Mouse (Mus musculus) stomach, adult 2 months (tissue): Measurements from ENCODE around the gene Npas3. TPM values are rescaled to one million over a fixed set of nuclear protein-coding genes. Genes with fewer than 3 reads are reported as not detected.

ENCODE experiments used
- polyA plus RNA-seq: library from polyadenylated mRNA; depleted of rRNA; stranded (reverse); fragments of >200 nt; gene quantifications from 2 replicates; pipeline ENCODE4 v1.2.3, GENCODE M21; 2012; rRNA removed

Npas3 gene
- polyA plus RNA-seq, result 0.05 and 0.08 TPM in 2 replicates

DNA sequence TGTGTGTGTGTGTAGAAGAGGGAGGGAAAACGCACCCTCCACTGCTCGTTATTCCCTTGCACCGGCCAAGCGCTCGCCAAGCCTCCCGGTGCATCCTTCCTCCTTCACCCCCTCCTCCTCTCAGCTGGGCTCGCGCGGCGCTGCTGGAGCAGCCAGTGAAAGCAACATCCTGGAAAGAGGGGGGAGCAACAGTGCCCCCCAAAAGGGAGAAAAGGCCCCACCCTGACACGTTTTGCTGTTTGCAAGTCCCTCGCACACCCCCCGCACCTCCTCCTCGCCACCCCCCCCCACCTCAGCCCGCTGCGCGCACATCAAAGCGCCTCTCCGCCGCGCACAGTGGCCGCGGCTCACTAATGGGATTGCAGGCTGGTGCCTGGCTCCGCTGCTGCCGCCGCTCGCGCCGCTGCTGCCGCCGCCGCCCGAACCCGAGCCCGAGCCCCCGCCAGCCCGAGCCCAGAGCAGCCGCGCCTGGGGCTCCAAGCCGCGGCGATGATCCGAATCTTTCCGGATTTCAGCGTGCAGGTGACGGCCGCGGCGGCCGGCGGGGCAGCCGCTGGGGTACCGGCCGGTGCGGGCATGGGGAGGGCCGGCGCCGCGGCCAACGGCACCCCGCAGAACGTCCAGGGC, at the start of gene Npas3:
Gene Npas3 (plus strand): TSS at position 577 of the 627 bp plus-strand sequence.

